Mouse (Mus musculus): ENCODE data around the gene Egfl7. TPM values are rescaled to one million over a fixed set of nuclear protein-coding genes. Genes with fewer than 3 reads are reported as not detected.
A peak's percentile ranks its signal among the peaks of the same experiment; 100 is the strongest.

Egfl7 gene
- polyA plus RNA-seq, 1 experiment from 2014 or later, result 172 TPM

- 68% methylated on average over 3 of the region's 3 CpGs for WGBS
- no peak overlapping the region for H3K4me3 ChIP-seq (ENCODE audit: low read length)
- no peaks in the 10 kb centered on the region for H3K27me3 ChIP-seq (ENCODE audit: control insufficient read depth, insufficient read depth, low read length)
- peaks cover 14% of the 10 kb centered on the region for H3K36me3 ChIP-seq (ENCODE audit: control insufficient read depth, insufficient read depth, low read length)
- H3K9ac ChIP-seq (ENCODE audit: low read depth, low read length), result no peak overlapping the region
- H3K9me3 ChIP-seq (ENCODE audit: control insufficient read depth, low read length), result no peaks in the 10 kb centered on the region
- no peak for ATAC-seq (ENCODE audit: low FRiP score, low TSS enrichment)
- peaks cover 13% of the 10 kb centered on the region; the same call in 1 of the 2 replicates for H3K4me1 ChIP-seq (ENCODE audit: control insufficient read depth, insufficient read depth, low read length)
- H3K4me2 ChIP-seq (replicated peaks; ENCODE audit: low read depth, low read length), result no peak overlapping the region
- H3K27ac ChIP-seq (ENCODE audit: low read depth, low read length), result no peak overlapping the region
Observed at GRCm38 (mm10) chr2:26598462-26598861, 18.6 kb downstream of the Egfl7 start.

GRCm38 (mm10) chr2:26599965-26600364, 20.2 kb downstream of the Egfl7 start:
- Histone ChIP-seq H3K4me3 (ENCODE audit: low read length) (no peak overlapping the region), H3K36me3 (ENCODE audit: control insufficient read depth, insufficient read depth, low read length) (peaks cover 5% of the 10 kb centered on the region; the same call in 1 of the 2 replicates), H3K9ac (ENCODE audit: low read depth, low read length) (no peak overlapping the region), H3K9me3 (ENCODE audit: control insufficient read depth, low read length) (no peaks in the 10 kb centered on the region), H3K27me3 (ENCODE audit: control insufficient read depth, insufficient read depth, low read length) (no peaks in the 10 kb centered on the region), H3K4me2 (replicated peaks; ENCODE audit: low read depth, low read length) (no peak overlapping the region), H3K4me1 (ENCODE audit: control insufficient read depth, insufficient read depth, low read length) (peaks cover 19% of the 10 kb centered on the region; the same call in 1 of the 2 replicates), H3K27ac (ENCODE audit: low read depth, low read length) (no peak overlapping the region)
- ATAC-seq (ENCODE audit: low FRiP score, low TSS enrichment), result no peak
- WGBS, result 85% methylated on average over 4 of the region's 4 CpGs

DNA sequence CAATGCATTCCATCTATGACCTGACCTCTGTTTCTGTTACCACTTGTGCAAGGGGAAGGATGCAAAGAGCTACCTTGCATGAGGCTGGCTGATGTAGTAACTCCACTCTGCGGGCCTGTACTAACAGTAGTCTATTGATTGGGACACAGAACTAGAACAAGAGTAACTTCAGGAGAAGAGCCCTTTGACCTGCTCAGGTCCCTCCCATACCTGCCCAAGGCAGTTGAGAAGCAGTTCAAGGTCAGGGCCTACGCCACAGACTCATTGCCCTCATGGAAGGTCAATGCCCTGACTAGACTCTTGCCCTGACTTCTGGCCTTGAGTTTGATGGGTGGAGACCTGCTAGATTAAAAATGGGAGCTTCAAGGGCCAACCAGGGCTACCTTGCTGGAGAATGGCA, 20.9 kb downstream of the Egfl7 start:
- Histone ChIP-seq H3K27me3 (ENCODE audit: control insufficient read depth, insufficient read depth, low read length) (no peaks in the 10 kb centered on the region), H3K27ac (ENCODE audit: low read depth, low read length) (no peak overlapping the region), H3K36me3 (ENCODE audit: control insufficient read depth, insufficient read depth, low read length) (peaks cover 1% of the 10 kb centered on the region; the same call in 1 of the 2 replicates), H3K9ac (ENCODE audit: low read depth, low read length) (no peak overlapping the region), H3K4me3 (ENCODE audit: low read length) (no peak overlapping the region), H3K4me1 (ENCODE audit: control insufficient read depth, insufficient read depth, low read length) (peaks cover 19% of the 10 kb centered on the region; the same call in 1 of the 2 replicates), H3K4me2 (replicated peaks; ENCODE audit: low read depth, low read length) (no peak overlapping the region), H3K9me3 (ENCODE audit: control insufficient read depth, low read length) (no peaks in the 10 kb centered on the region)
- 84% methylated on average over 2 of the region's 2 CpGs for WGBS
- no peak for ATAC-seq (ENCODE audit: low FRiP score, low TSS enrichment)

GRCm38 (mm10) chr2:26601595-26601994, 21.8 kb downstream of the Egfl7 start:
- Histone ChIP-seq H3K36me3 (ENCODE audit: control insufficient read depth, insufficient read depth, low read length) (no peaks in the 10 kb centered on the region), H3K4me1 (ENCODE audit: control insufficient read depth, insufficient read depth, low read length) (peaks cover 19% of the 10 kb centered on the region; the same call in 1 of the 2 replicates), H3K4me3 (ENCODE audit: low read length) (no peak overlapping the region), H3K9ac (ENCODE audit: low read depth, low read length) (no peak overlapping the region), H3K27me3 (ENCODE audit: control insufficient read depth, insufficient read depth, low read length) (no peaks in the 10 kb centered on the region), H3K4me2 (replicated peaks; ENCODE audit: low read depth, low read length) (no peak overlapping the region), H3K27ac (ENCODE audit: low read depth, low read length) (no peak overlapping the region), H3K9me3 (ENCODE audit: control insufficient read depth, low read length) (no peaks in the 10 kb centered on the region)
- WGBS, result 86% methylated on average over 1 of the region's 1 CpGs
- ATAC-seq (ENCODE audit: low FRiP score, low TSS enrichment), result no peak

GRCm38 (mm10) chr2:26602631-26603030, 22.8 kb downstream of the Egfl7 start:
- peak overlapping the region; percentile 81 for H3K9ac ChIP-seq (ENCODE audit: low read depth, low read length)
- peaks cover 19% of the 10 kb centered on the region; the same call in 1 of the 2 replicates for H3K4me1 ChIP-seq (ENCODE audit: control insufficient read depth, insufficient read depth, low read length)
- no peak for ATAC-seq (ENCODE audit: low FRiP score, low TSS enrichment)
- no peak overlapping the region for H3K27ac ChIP-seq (ENCODE audit: low read depth, low read length)
- H3K9me3 ChIP-seq (ENCODE audit: control insufficient read depth, low read length), result no peaks in the 10 kb centered on the region
- no peaks in the 10 kb centered on the region for H3K36me3 ChIP-seq (ENCODE audit: control insufficient read depth, insufficient read depth, low read length)
- no peaks in the 10 kb centered on the region for H3K27me3 ChIP-seq (ENCODE audit: control insufficient read depth, insufficient read depth, low read length)
- 79% methylated on average over 5 of the region's 5 CpGs for WGBS
- peak overlapping the region; percentile 70 for H3K4me3 ChIP-seq (ENCODE audit: low read length)
- H3K4me2 ChIP-seq (replicated peaks; ENCODE audit: low read depth, low read length), result peak overlapping the region; percentile 88

GRCm38 (mm10) chr2:26603159-26603558, 23.3 kb downstream of the Egfl7 start:
- Histone ChIP-seq H3K4me2 (replicated peaks; ENCODE audit: low read depth, low read length) (peak overlapping the region; percentile 88), H3K4me1 (ENCODE audit: control insufficient read depth, insufficient read depth, low read length) (peaks cover 19% of the 10 kb centered on the region; the same call in 1 of the 2 replicates), H3K4me3 (ENCODE audit: low read length) (peak overlapping the region; percentile 70), H3K9ac (ENCODE audit: low read depth, low read length) (peak overlapping the region; percentile 81), H3K9me3 (ENCODE audit: control insufficient read depth, low read length) (no peaks in the 10 kb centered on the region), H3K36me3 (ENCODE audit: control insufficient read depth, insufficient read depth, low read length) (no peaks in the 10 kb centered on the region), H3K27ac (ENCODE audit: low read depth, low read length) (peak overlapping the region; percentile 74), H3K27me3 (ENCODE audit: control insufficient read depth, insufficient read depth, low read length) (no peaks in the 10 kb centered on the region)
- no peak; the same call in 1 of the 2 replicates for ATAC-seq (ENCODE audit: low FRiP score, low TSS enrichment)
- 6% methylated on average over 6 of the region's 6 CpGs for WGBS

GRCm38 (mm10) chr2:26603720-26604671, 24.2 kb downstream of the Egfl7 start, which contains the start of gene Agpat2:
Gene Agpat2, minus strand, starts transcription at chr2:26604417.
- WGBS, result 1% methylated on average over 83 of the region's 103 CpGs

DNA sequence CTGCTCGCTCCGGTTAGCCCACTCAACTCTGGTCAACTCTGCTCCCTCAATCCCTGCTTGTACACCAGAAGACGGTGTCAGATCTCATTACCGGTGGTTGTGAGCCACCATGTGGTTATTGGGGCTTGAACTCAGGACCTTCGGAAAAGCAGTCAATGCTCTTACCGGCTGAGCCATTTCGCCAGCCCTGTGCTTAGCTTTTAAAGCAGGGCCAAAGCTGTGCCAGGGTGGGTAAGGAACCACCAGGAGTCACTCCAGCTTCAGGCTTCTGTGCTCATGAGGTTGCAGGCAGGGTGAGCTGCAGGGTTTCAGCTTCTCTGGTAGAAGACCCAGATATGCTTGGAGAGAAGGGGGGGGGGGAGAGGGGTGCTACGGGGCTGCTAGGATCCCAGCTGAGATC, 25.5 kb downstream of the Egfl7 start:
- Histone ChIP-seq H3K36me3 (ENCODE audit: control insufficient read depth, insufficient read depth, low read length) (no peaks in the 10 kb centered on the region), H3K9me3 (ENCODE audit: control insufficient read depth, low read length) (no peaks in the 10 kb centered on the region), H3K27me3 (ENCODE audit: control insufficient read depth, insufficient read depth, low read length) (no peaks in the 10 kb centered on the region), H3K4me1 (ENCODE audit: control insufficient read depth, insufficient read depth, low read length) (peaks cover 14% of the 10 kb centered on the region; the same call in 1 of the 2 replicates), H3K9ac (ENCODE audit: low read depth, low read length) (no peak overlapping the region), H3K4me2 (replicated peaks; ENCODE audit: low read depth, low read length) (no peak overlapping the region), H3K27ac (ENCODE audit: low read depth, low read length) (no peak overlapping the region), H3K4me3 (ENCODE audit: low read length) (no peak overlapping the region)
- WGBS, result 86% methylated on average over 8 of the region's 8 CpGs
- ATAC-seq (ENCODE audit: low FRiP score, low TSS enrichment), result no peak

More at GRCm38 (mm10) chr2:26603720-26604671, 24.2 kb downstream of the Egfl7 start, which contains the start of gene Agpat2:
- Histone ChIP-seq H3K4me2 (replicated peaks; ENCODE audit: low read depth, low read length) (peak within 1 kb of the TSS; percentile 88), H3K36me3 (ENCODE audit: control insufficient read depth, insufficient read depth, low read length) (no peaks in the 10 kb centered on the region), H3K4me1 (ENCODE audit: control insufficient read depth, insufficient read depth, low read length) (peaks cover 19% of the 10 kb centered on the region; the same call in 1 of the 2 replicates), H3K27me3 (ENCODE audit: control insufficient read depth, insufficient read depth, low read length) (no peaks in the 10 kb centered on the region), H3K9me3 (ENCODE audit: control insufficient read depth, low read length) (no peaks in the 10 kb centered on the region), H3K9ac (ENCODE audit: low read depth, low read length) (peak within 1 kb of the TSS; percentile 81), H3K4me3 (ENCODE audit: low read length) (peak within 1 kb of the TSS; percentile 70), H3K27ac (ENCODE audit: low read depth, low read length) (peak within 1 kb of the TSS; percentile 74)
- ATAC-seq (ENCODE audit: low FRiP score, low TSS enrichment), result peak; percentile 84

DNA sequence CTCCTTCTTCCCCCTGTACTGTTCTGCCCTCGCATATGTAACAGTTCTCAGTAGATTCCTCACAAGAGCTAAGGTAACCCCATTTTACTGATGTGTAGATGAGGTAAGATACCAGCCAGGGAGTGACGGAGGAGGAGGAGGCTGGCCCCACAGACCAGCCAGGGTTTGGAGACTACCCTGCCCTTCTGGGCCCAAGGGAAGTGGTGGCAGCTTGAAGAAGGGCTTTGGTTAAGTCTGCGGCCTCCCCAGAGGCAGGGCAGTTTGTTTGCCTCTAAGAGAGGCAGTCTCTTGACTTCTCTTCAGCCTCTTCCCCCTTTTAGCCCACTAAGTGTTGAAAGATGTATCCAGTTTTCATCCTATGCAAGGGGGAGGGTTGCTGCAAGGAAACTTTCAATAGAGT, 26.8 kb downstream of the Egfl7 start:
- H3K27me3 ChIP-seq (ENCODE audit: control insufficient read depth, insufficient read depth, low read length), result no peaks in the 10 kb centered on the region
- H3K27ac ChIP-seq (ENCODE audit: low read depth, low read length), result no peak overlapping the region
- no peaks in the 10 kb centered on the region for H3K36me3 ChIP-seq (ENCODE audit: control insufficient read depth, insufficient read depth, low read length)
- peaks cover 11% of the 10 kb centered on the region; the same call in 1 of the 2 replicates for H3K4me1 ChIP-seq (ENCODE audit: control insufficient read depth, insufficient read depth, low read length)
- H3K4me2 ChIP-seq (replicated peaks; ENCODE audit: low read depth, low read length), result no peak overlapping the region
- WGBS, result 78% methylated on average over 3 of the region's 3 CpGs
- H3K9ac ChIP-seq (ENCODE audit: low read depth, low read length), result no peak overlapping the region
- no peak overlapping the region for H3K4me3 ChIP-seq (ENCODE audit: low read length)
- H3K9me3 ChIP-seq (ENCODE audit: control insufficient read depth, low read length), result no peaks in the 10 kb centered on the region
- no peak for ATAC-seq (ENCODE audit: low FRiP score, low TSS enrichment)

Measured in kidney, embryonic 14.5 days (tissue).